Mouse (Mus musculus): Measurements from ENCODE around the gene Mdm2.

GRCm38 (mm10) chr10:117730140-117730539 lies 19.6 kb upstream of the Mdm2 start:
- TF ChIP-seq CTCF (IDR thresholded peaks at IDR 0.05; ENCODE audit: control insufficient read depth, insufficient read depth, insufficient read length) (no peak), USF1 (IDR thresholded peaks at IDR 0.05; ENCODE audit: low read depth) (no peak)

Data from C2C12 (cell line).